Mouse (Mus musculus): Measurements from ENCODE around the gene 1700015G11Rik. TPM values are rescaled to one million over a fixed set of nuclear protein-coding genes. Genes with fewer than 3 reads are reported as not detected.

1700015G11Rik gene
- not detected for total RNA-seq (2022)

DNA sequence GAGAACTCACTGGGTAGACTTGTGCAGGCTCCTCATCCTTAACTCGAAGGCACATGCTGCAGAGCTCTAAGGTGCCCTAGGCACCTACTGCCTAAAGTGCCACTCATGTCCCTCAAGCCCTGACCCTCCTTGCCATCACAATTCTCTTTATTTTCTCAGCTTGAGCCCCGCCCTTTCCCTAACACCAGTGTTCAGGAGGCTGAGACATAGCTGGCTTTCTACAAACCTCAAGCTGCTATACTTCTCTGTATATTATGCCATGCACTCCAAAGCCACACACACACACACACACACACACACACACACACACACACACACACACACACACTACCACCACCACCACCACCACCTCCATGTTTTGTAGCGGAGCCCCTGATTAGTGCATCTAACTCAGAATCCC lies at the start of gene 1700015G11Rik:
Gene 1700015G11Rik, minus strand, starts transcription at position 101 of the 400 bp plus-strand sequence.
- DNase-seq, result no peak

DNA sequence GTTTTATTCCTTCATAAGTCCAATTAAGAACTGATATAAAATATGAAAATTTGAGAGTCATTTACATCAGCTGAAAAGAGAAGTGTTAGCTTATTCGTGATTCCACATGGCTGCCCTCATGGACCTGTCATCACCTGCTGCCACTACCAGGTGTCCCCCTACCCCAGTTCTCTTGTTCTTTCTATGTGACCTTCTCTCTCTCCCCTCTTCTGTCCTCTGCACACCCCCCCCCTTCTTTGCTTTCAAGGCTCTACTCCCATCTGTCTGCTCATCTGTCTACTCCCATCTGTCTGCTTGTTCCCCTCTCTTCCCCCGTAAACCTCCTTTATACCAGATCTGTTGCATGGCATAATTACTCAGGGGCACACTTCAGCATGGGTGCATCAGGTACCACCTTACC lies 41.4 kb upstream of the 1700015G11Rik start:
- DNase-seq, result no peak

DNA sequence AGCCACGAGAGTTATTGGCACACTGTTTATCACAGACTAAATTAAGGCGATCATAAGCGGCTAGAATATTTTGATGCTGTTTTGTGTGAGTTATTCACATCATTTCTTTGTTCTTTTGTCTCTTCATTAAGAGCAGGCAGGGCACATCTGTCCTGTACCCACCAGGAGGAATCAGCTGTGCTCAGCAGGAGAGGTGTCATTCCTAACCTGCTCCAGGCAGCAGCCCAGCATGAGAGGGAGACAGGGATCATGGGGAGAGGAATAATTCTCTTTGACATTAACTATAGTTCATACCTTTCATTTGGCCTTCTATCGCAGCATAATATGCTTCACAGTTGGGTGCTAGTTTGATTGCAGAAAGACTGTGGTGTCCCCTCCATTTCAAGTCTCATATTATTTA lies 40.7 kb upstream of the 1700015G11Rik start:
- no peak for DNase-seq

DNA sequence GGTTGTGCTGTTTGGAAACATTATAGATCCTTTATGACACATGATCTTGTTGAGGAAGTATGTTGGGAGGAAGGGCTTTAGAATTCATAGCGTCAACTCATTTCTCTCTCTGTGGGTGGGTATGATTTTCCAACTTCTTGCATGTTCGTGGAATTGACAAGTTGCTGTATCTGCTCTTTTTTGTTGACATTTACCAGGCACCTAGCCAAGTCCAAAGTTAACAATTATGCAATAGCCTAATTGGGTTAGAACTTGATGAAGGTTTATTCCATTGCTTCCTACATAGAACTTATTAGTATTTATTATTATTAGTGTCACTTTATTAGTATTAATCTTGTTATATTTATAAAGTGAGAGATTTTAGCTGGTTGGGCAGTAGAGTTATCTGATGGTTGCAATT lies 40.3 kb upstream of the 1700015G11Rik start:
- DNase-seq, result no peak

DNA sequence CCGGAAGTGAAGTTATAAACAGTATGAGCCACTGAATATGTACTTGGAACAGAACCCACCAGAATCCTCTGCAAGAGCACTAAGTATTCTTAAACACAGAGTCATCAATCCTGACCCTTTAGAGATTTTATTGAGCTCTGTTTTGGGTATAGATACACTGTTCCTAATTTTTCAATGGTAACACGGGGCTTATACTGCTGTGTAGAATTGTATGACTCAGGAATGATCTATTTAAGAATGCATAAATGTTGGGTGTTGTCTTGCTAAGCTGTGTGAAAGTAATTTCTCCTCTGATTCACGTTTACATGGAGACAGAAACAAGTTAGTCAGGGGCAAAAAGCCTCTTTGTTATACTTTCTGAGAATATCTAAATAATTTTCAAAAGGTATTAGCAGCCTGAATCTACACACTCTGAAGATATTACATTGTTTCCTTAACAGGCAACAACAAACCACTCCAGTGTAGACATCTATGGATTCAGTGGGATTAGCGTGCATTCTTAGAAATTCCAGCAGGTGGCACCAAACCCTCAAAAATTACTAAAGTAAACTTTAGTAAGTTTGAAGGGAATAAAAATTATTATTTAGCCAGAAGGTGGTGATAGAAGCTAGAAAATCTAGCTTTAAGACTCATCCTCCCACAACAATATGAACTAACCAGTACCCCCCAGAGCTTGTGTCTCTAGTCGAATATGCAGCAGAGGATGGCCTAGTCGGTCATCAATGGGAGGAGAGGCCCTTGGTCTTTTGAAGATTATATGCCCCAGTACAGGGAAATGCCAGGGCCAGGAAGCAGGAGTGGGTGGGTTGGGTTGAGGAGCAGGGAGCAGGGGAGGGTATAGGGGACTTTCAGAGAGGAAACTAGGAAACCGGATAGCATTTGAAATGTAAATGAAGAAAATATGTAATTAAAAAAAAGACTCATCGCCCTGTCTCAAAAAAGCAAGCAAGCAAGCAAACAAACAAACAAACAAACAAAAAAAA lies 22.4 kb upstream of the 1700015G11Rik start:
- DNase-seq, result no peak

DNA sequence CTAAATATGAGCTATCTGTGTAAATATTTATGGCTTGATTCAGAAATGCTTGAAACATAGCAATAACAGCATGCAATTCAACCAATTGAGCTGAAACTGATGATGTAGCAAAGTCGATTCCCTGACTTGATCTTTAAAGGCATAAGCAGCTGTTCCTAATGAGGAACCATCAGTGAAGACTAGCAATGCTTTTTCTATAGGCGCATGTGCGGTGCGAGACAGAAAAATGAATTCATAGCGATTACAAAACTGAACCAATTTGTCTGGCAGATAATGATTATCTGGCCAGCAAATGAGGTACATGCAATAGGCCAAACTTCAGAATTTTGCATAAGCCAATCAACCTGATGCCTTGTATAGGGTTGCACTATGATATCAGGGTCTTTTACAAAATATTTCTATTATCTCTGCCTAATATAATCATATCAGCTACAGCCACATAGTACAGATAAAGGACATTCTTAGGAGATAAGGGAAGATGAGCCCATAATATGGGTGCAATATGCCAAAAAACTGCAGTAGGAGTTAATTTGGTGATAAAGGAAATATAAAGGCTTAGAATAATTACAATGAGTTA lies 8.6 kb upstream of the 1700015G11Rik start:
- DNase-seq, result no peak

DNA sequence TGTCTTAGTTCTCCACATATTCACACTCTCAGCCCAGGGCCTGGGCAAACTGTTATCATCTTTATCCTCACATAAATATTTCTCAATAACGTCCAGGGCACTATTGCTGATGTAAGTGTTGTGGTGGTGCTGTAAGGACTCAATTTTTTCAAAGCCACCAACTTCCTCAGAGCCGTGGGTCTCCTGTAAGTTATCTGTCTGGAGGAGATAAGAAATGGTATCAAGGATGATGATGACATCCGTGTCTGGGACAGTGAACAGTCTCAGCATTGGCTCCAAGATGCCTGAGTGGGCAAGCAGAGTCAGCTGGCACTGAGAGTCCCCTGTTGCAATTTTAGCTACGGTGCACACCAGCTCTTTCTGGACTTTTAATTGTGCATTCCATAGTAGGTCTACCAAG lies 6.5 kb upstream of the 1700015G11Rik start:
- no peak for DNase-seq

DNA sequence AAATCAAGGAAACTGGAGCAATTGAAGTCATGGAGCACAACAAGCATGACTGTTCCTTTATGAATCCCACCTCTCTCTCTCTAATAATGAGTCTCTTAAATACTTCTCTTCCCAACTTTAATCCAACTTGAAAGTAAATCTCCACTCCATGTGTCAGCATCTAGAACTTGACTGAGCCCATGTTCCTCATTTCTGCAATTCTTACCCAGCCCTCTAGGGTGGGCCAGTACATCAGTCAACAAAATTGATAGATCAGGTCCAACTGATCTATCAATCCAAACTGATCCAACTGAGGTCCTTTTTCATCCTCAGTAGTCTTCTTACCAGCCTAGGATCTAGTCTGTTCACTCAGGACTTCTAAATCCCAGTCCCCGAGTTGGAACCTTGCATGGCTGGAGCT lies 348 bp downstream of the 1700015G11Rik start:
- DNase-seq, result no peak

DNA sequence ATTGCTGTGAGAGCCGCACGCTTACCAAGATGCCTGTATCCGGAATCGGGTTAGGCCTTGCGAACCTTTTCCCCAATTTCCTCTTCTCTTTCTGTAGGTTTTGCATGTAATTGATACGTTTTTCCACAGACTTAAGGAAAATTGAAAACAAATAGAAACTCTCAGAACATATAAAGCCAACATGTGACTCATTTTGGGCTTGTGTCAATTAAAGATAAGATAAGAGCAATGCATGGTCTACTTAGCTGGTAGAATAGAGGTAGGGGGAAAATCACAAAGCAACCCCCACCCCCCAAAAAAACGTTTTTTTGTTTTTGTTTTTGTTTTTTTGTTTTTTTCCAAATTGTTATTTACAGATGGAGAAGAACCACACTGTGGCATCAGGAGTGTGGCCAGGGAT lies 2.1 kb downstream of the 1700015G11Rik start:
- DNase-seq, result no peak

DNA sequence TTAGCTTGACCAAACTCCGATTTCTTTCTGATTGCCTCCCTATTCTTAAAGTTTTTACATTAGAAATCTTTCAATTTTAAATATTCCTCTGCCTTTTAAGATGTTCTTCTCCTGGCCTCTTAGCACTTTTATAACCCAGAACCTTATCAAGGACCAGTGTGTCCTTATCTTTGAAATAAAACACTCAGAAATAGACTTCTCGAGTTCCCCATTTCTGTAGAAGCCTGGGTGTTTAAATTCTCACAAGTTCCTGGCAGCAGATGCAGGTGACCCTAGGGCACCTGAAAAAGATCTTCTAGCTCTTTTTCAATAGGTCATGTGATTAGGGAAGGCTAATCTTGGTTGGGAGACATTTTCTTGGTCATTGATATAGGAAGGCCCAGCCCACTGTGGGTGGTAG lies 8.4 kb downstream of the 1700015G11Rik start:
- DNase-seq, result no peak

DNA sequence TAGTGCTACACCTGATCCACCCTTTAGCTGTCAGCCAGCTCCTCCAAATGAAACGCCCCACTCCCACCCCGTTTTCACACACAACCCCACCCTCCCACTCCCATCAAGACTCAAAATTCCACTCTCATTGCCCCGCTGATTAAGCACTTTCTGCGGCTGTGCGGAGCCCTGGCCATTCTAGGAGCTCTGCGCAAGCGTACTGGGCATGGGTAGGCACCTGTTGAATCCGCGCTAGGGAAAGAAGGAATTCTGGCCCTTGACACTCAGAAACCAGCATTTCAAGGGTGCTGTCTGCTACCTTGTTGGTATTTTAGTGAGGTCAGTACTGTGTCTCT lies 9.3 kb downstream of the 1700015G11Rik start:
- DNase-seq, result no peak

DNA sequence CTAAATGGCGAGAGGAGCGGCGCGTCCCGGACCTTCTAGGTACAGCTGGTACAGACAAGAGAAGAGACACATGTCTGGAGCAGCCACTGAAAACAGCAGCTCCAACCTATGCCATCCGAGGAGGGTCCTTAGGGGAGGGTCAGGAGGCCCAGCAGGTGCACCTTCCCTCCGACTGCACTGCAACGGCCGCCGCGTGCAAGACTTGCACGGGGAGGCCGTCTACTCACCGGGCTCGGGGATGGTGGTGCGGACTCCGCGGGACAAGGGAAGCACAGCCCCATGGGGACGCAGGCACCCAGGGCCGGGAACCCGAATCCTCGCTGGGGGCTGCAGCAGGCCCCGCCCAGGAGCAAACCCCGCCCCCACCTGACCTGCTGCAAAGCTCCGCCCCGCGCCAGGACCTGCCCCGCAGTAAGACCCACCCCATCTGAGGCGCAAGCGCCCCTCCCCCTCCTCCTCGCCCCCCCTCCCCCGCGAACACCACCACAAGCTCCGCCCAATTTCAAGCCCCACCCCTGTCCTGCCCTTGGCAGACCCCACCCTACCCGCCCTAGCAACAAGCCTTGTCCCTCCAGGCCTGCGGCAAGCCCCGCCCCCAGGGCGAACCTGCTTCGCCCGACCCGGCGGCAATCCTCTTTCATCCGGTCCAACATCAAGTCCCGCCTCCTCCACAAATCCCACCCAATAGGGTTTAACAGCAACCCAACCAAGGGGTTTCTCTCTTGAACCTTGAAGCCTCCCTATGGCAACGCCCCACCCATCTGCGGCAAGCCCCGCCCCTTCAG lies 9.8 kb downstream of the 1700015G11Rik start, which contains the start of gene Svip:
Gene Svip, minus strand, starts transcription at position 508 of the 785 bp plus-strand sequence.
- peak; percentile 94 for DNase-seq

DNA sequence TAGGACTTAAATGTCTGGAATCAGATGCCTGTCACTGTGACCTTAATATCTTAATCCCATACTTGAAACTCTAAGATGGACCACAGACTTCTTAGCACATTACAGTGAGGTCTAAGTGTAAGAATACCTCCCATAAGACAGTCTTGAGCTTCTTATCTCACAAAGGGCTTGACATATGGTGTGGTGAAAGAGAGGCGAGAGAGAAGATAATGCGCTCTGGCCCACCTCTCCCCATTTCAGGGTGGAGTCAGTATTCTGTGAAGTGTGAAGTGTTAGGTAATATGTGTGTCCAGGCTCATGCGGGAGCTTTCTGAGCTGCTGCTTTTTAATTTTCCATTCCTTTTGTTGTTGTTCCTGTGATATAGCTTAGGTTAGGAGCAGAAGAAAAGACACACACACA lies 24.5 kb downstream of the 1700015G11Rik start:
- no peak for DNase-seq

DNA sequence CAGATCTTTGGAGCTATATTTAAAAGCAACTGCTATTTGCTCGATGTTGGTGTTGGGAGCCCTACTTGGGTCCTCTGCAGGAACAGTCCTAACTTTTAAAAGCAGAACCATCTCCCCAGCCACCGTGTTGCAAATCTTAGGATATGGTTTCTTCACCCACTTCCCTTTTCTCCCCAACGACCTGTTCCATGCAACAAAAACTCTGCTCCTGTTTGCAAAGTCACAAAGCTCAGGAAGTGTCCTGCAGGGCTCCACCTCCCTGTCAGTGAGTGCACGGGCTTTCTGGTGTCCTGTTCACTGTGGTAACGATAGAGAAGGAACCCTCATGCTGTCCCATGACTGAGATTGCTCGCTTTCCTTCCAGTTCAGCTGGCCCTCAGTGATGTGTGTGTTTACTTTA lies 28.6 kb downstream of the 1700015G11Rik start:
- no peak for DNase-seq

DNA sequence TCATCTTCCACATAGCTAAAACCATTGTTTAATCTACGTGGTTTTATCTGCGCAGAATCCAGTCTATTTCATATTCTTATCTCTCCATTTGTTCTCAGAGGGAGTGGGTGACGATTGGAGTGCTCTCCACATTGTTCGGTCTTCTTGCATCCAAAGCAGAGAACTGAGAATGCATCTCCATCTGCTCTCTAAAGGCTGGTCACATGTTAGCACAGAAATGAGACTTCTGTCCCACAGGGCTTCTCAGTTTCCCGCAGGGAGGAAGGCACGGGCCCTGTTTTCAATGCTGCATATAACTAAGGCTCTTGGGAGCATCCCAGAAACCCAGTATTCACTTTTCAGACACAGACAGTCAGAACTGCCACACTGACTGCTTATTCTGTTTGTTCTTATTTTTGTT lies 29.8 kb downstream of the 1700015G11Rik start:
- no peak for DNase-seq

DNA sequence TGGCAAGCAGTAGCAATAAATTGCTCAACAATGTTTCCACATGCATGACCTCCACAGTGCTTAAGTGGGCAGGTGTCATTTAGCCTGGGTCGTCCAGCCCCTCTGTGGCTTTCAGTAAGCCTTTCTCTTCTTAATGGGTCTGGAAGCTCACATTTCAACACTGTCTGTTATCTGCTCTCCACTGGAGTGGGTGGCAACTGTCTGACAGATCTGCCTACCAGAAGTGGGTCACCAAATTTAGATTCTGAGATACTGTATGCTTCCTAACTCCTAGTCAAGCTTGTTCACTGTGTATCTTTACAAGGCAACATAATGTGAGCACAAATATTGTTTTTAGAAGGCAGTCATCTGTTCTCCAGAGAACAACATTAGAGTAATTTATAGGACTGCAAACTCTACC lies 33.2 kb downstream of the 1700015G11Rik start:
- DNase-seq, result no peak

DNA sequence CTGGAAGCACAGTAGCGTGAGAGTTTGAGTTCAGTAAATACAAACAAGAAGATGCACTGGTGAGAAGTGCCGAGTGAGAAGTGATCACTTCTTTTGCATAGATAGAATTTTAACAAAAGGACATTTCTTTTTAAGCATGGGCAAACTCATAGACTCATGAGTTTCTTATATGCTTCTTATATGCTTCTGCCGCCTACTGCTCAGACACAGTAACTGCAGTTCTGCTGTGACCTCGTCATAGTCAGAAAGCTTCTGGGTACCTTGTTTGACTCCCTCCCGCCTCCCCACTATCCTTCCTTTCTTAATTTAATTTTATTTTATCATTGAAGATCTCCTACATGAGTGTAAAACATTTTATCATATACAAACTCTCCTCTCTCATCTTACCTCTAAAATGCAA lies 36.3 kb downstream of the 1700015G11Rik start:
- peak; percentile 12 for DNase-seq

DNA sequence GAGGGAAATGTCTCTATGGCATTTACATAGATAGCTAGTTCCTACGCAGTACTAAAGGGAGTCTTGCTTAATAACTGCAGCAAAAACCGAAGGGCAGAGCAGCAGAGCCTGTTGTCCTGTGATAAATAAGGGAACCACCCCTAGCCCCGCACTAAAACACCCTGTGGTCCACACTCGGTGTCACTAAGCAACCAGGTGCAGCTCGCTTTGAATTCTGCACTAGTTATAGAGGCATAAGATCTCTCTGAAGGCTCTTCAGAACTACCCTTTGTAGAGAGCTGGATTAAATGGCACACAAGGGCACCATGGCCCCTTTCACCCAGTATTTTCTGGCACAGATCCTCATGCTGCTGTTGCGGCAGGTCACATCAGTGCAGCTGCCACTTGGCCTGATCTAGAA lies 40.3 kb downstream of the 1700015G11Rik start:
- DNase-seq, result peak; percentile 23

DNA sequence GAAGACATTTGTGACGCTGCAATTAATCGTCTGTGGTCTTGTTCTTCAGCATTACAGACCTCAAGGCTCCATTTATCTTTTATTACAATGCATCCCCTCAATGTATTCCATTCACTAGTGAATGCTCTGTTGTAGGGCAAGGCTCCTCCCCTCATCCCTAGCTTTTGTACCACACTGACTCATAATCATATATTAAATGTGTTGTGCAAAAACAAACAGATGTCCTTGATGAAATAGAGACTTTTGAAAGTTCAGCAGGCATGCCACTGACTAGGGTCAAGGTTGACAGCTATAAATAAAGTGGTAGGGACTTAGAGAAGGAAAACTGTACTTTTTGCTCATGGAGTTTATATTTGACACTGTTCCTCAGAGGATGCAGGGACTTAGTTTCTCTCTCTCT lies 42.0 kb downstream of the 1700015G11Rik start:
- peak; percentile 49 for DNase-seq

DNA sequence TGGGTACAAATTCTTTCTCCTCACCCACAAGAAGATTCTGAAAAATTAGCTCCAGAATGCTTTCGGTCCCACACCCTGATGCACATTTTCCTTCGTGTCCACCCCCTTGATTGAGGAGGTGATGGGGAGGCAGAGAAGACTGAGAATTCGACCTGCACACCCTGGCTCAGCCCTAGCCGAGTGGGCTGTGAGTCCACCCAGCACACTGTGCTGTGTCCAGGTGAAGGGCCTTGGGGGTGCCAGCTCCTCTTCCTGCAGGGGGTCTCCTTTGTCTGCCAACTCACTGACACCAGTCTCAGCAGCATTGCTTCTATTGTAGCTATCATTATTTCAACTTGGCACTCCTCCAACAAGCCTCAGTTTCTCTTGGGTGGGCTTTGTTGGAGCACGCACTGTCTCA lies 42.4 kb downstream of the 1700015G11Rik start:
- no peak for DNase-seq

DNA sequence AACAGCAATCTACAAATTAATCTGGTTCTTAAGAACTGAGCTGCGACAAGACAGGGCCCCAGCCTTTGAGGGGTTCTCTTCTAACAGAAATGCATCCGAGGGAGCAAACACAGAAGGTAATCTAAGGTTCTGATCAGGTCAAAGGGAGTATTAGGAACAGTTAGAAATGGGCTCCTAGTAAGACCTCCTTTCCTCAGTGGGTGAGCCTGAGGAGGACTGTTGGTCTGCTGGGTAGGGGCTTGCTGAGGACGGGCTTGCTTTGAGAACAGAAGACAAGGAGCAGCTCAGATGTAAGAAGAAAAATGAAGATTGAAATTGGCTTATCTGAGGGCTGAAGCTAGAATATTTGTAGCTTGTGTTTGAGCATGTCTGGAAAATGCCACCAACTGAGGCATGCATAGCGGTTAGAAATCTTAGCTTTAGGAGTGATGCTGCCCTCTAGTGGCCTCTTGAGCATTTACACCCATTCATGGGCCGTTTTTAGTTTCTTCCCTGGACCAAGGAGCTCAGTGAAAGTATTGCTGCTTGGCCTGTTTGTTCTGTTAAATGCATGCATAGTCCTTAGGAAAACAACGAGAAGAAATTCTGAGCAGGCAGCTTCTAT lies 43.2 kb downstream of the 1700015G11Rik start:
- peak; percentile 35 for DNase-seq

DNA sequence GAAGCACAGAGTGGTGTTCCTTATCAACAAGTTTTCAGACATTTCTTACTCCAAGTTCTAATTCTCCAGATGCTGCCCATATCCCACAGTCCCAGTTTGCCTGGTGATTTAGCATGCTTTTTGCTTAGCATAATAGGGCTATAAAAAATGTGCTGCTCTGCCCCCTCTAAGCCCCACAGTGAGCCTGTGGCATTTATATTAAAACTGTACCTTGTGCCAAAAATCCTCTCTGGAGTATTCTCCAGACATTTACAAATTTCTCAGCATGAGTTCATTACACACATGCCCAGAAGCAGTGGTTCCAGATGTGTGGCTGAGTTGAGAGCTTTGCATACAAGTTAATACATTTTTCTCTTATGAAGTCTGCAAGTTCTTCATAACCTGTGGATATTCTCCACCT lies 46.1 kb downstream of the 1700015G11Rik start:
- DNase-seq, result no peak

DNA sequence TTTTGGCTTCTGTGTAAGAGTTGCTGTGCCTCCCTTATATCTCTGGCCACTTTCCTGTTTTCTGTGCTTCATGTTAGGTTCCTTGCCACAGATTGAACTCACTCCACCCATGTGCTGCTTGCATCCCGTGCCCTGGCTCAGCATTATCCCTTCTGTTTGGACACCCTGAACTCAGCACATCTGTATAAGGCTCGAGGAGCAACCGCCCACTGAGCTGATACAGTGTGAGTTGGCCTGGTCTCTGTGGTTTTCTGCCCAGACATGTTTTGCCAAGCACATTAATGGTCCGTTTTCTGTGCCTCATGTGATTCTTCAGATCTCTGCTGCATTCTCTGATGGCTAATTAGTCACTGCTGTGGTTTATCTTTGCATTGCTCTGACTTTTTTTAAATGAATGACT lies 47.9 kb downstream of the 1700015G11Rik start:
- DNase-seq, result no peak
